ENCODE assay signal across 8 mouse cellular contexts in genomic region chr11:62731311-62732021, GRCm38 (mm10). TPM values are rescaled to one million over a fixed set of nuclear protein-coding genes. Genes with fewer than 3 reads are reported as not detected.
DNase-seq lines count a peak whose midpoint lies in the region; ATAC-seq lines count a peak whose summit lies in the region.

Zfp287 (minus strand) TSS chr11:62731905.

- ATAC-seq in forebrain, embryonic 14.5 days: peak; percentile 100
- 0 out of 2 replicates have a peak, but pooled peaks have one; percentile 37 for ATAC-seq in liver, embryonic 16.5 days (ENCODE audit: low read depth)
- peak; percentile 99 for ATAC-seq in neural tube, embryonic 13.5 days (ENCODE audit: low read depth)

- peak within 1 kb of the TSS; percentile 78 for H3K4me3 ChIP-seq in brown adipose tissue, adult 24 weeks (ENCODE audit: insufficient read depth, low read depth, low read length)
- H3K4me3 ChIP-seq in forebrain, embryonic 14.5 days (ENCODE audit: low read depth, low read length): peak within 1 kb of the TSS; percentile 78
- H3K4me3 ChIP-seq in liver, embryonic 16.5 days (ENCODE audit: low read depth, low read length): peak within 1 kb of the TSS; percentile 62
- H3K4me3 ChIP-seq in neural tube, embryonic 13.5 days: peak within 1 kb of the TSS; percentile 83

- H3K9ac ChIP-seq in forebrain, embryonic 14.5 days (ENCODE audit: low read length): peak within 1 kb of the TSS; percentile 83
- peak within 1 kb of the TSS; percentile 50; the same call in 1 of the 2 replicates for H3K9ac ChIP-seq in liver, embryonic 16.5 days (ENCODE audit: low read depth, low read length)
- peak within 1 kb of the TSS; percentile 89 for H3K9ac ChIP-seq in neural tube, embryonic 13.5 days

- WGBS in forebrain, embryonic 14.5 days: under 1% methylated on average over 48 of the region's 48 CpGs
- WGBS in large intestine, adult 2 months: 1% methylated on average over 48 of the region's 48 CpGs
- WGBS in liver, embryonic 16.5 days (ENCODE audit: insufficient replicate concordance): 2% methylated on average over 48 of the region's 48 CpGs
- under 1% methylated on average over 48 of the region's 48 CpGs for whole genome bisulfite sequencing in neural tube, embryonic 13.5 days

- H3K27ac ChIP-seq in brown adipose tissue, adult 24 weeks (replicated peaks; ENCODE audit: low read depth, low read length): peak within 1 kb of the TSS; percentile 52
- H3K27ac ChIP-seq in forebrain, embryonic 14.5 days (ENCODE audit: low read depth, low read length): peak within 1 kb of the TSS; percentile 87
- H3K27ac ChIP-seq in liver, embryonic 16.5 days (ENCODE audit: low read length): no peak within 1 kb of the TSS
- H3K27ac ChIP-seq in neural tube, embryonic 13.5 days (replicated peaks): peak within 1 kb of the TSS; percentile 95

- H3K36me3 ChIP-seq in forebrain, embryonic 14.5 days (ENCODE audit: control insufficient read depth, insufficient read depth, low read length): peaks cover 18% of the 10 kb centered on the region
- H3K36me3 ChIP-seq in liver, embryonic 16.5 days (ENCODE audit: control insufficient read depth, insufficient read depth): no peaks in the 10 kb centered on the region
- H3K36me3 ChIP-seq in neural tube, embryonic 13.5 days: peaks cover 22% of the 10 kb centered on the region

- peak within 1 kb of the TSS; percentile 73 for H3K4me2 ChIP-seq in forebrain, embryonic 14.5 days (ENCODE audit: low read length)
- peak within 1 kb of the TSS; percentile 73 for H3K4me2 ChIP-seq in liver, embryonic 16.5 days (ENCODE audit: low read depth, low read length)
- H3K4me2 ChIP-seq in neural tube, embryonic 13.5 days: peak within 1 kb of the TSS; percentile 69

- H3K9me3 ChIP-seq in forebrain, embryonic 14.5 days (replicated peaks; ENCODE audit: control insufficient read depth, low read length): no peaks in the 10 kb centered on the region
- no peaks in the 10 kb centered on the region for H3K9me3 ChIP-seq in liver, embryonic 16.5 days (replicated peaks; ENCODE audit: control insufficient read depth, low read length)
- H3K9me3 ChIP-seq in neural tube, embryonic 13.5 days: no peaks in the 10 kb centered on the region

- intact Hi-C loops in heart, postnatal 14 days (cut with DNase I): no loop called here

- no peaks in the 10 kb centered on the region for H3K27me3 ChIP-seq in forebrain, embryonic 14.5 days (replicated peaks; ENCODE audit: control insufficient read depth, insufficient read depth, low read length)
- peaks cover 18% of the 10 kb centered on the region for H3K27me3 ChIP-seq in liver, embryonic 16.5 days (ENCODE audit: control insufficient read depth, insufficient read depth, low read depth, low read length)
- H3K27me3 ChIP-seq in neural tube, embryonic 13.5 days: no peaks in the 10 kb centered on the region

- H3K4me1 ChIP-seq in brown adipose tissue, adult 24 weeks (ENCODE audit: control insufficient read depth, insufficient read depth, insufficient read length, low read length): no peaks in the 10 kb centered on the region
- peaks cover 12% of the 10 kb centered on the region for H3K4me1 ChIP-seq in forebrain, embryonic 14.5 days (ENCODE audit: control insufficient read depth, insufficient read depth, low read length)
- H3K4me1 ChIP-seq in liver, embryonic 16.5 days (ENCODE audit: control insufficient read depth, low read depth, low read length): peaks cover 4% of the 10 kb centered on the region; the same call in 1 of the 2 replicates
- H3K4me1 ChIP-seq in neural tube, embryonic 13.5 days (replicated peaks): peaks cover 23% of the 10 kb centered on the region

- peak; percentile 90 for DNase-seq in CD4-positive helper T cell, adult 2 months (ENCODE audit: low read depth, low spot score)
- peak; percentile 97 for DNase-seq in forebrain, embryonic 14.5 days (ENCODE audit: low spot score)
- DNase-seq in heart, postnatal 14 days: peak; percentile 88 to 89
- peak; percentile 57 for DNase-seq in large intestine, adult 2 months (ENCODE audit: low read depth, low spot score)
- DNase-seq in telencephalon, adult 2 months (ENCODE audit: low read depth, low spot score): peak; percentile 92

RNA-seq across cellular contexts. Expression of gene Zfp287, which starts in this region (rescaled TPM):
- 0.46 and 0.91 TPM in 2 replicates for polyA plus RNA-seq in brown adipose tissue, adult 24 weeks (2012; ENCODE audit: insufficient read depth, insufficient read length, missing spikeins)
- polyA plus RNA-seq in forebrain, embryonic 14.5 days (2014; fragmentation: Nextera tagmentation; extraction: Ambion mirVana): 15.3 and 20.8 TPM in 2 replicates
- 1 to 10 TPM; 2.8 to 3.0 TPM for total RNA-seq in heart, postnatal 14 days (2021)
- 0.78 and 1.3 TPM in 2 replicates for polyA plus RNA-seq in large intestine, adult 2 months (2012; rRNA removed)
- polyA plus RNA-seq in liver, embryonic 16.5 days (2015; fragmentation: Nextera tagmentation; extraction: Ambion mirVana): 0.60 and 0.68 TPM in 2 replicates
- polyA plus RNA-seq in neural tube, embryonic 13.5 days (2015; fragmentation: Nextera tagmentation; extraction: Ambion mirVana): 18.7 and 18.9 TPM in 2 replicates

Comparison
In these comparisons a context has a peak if more than half of its experiments do, and no peak if none do; other contexts are left out.
1. Peak in ATAC-seq, H3K4me3 ChIP-seq, H3K9ac ChIP-seq and H3K4me2 ChIP-seq in liver, embryonic 16.5 days; RNA of the gene not detected or under 1 TPM.
2. ATAC-seq: peak in every context shown above with its lines; median percentile 100 in forebrain, embryonic 14.5 days; 99 in neural tube, embryonic 13.5 days; 37 in liver, embryonic 16.5 days.